Mouse (Mus musculus): ENCODE data around the gene Ushbp1. TPM values are rescaled to one million over a fixed set of nuclear protein-coding genes. Genes with fewer than 3 reads are reported as not detected.
"Not testable (repeated sequence)": the region's sequence is repeated elsewhere in the genome, so short reads cannot be mapped to it uniquely, and the experiment has no call there.

Gene Ushbp1
- 12.8 and 20.7 TPM in 2 replicates for polyA plus RNA-seq (2012; ENCODE audit: insufficient read depth, insufficient read length, missing spikeins)

DNA sequence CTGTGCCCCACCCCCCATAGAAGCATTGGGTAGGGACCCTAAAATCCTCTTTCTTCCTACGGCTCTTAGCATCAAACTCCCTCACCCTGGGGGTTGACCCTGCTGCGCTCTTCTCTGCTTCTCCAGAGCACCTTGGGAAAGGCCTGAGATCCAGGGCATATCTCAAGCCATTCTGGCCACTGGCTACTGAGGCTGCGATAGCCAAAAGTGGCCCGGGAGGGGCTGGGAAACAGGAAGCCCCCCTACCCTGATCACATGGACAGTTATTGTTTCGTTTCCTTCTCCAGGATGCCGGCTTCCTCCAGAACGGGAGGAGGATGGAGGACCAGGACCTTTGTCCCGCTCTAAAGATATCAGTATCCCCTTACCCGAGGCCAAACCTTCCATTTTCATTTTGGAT, at the start of gene Ushbp1:
Ushbp1 (minus strand) TSS at position 174 of the 400 bp plus-strand sequence.
- peak within 1 kb of the TSS; percentile 100 for H3K27ac ChIP-seq (replicated peaks; ENCODE audit: low read depth, low read length)

DNA sequence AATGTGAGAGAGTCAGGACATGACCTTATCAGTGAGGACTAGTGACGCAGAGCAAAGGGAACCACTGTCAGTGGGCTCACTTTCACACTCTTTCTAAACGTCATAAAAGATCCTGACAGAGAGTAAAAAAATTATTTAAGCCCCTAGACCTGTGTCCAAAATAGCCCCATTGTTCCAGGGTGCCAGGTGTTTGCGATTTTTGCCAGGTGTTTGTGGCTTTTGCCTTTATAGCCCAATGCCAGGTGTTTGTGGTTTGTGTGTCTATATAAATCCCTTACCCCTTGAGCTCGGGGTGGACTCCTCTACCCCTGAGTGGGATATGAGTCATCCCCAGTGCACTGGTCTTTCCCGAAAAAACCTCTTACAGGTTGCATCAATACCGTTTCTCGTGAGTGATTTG, 49.5 kb upstream of the Ushbp1 start:
- H3K27ac ChIP-seq (replicated peaks; ENCODE audit: low read depth, low read length), result no peak overlapping the region
- H3K4me1 ChIP-seq (ENCODE audit: control insufficient read depth, insufficient read depth, insufficient read length, low read length), result no peaks in the 10 kb centered on the region
- H3K4me3 ChIP-seq (ENCODE audit: insufficient read depth, low read depth, low read length), result no peak overlapping the region

More for the DNA sequence above, at the start of gene Ushbp1:
- Histone ChIP-seq H3K4me3 (ENCODE audit: insufficient read depth, low read depth, low read length) (peak within 1 kb of the TSS; percentile 72), H3K4me1 (ENCODE audit: control insufficient read depth, insufficient read depth, insufficient read length, low read length) (peaks cover 8% of the 10 kb centered on the region)

DNA sequence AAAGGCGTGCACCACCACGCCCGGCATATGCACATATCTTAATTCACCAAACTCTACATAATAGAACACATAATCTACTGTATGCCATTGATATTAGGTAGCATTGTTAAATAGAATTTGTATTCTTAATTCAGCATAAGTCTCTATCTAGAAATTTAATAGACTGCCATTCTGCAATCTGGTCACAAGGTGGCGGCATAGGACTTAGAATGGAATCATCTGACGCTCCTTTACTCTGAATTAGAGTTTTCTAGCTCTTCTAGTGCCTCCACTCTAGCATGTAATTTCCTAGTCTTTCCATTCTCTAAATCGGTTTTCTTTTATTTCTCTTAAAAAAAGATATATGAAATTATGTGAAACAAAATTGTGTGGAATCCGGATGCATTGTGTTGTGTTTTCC, 45.8 kb upstream of the Ushbp1 start:
- H3K4me1 ChIP-seq (ENCODE audit: control insufficient read depth, insufficient read depth, insufficient read length, low read length), result no peaks in the 10 kb centered on the region
- H3K27ac ChIP-seq (replicated peaks; ENCODE audit: low read depth, low read length), result no peak overlapping the region
- no peak overlapping the region for H3K4me3 ChIP-seq (ENCODE audit: insufficient read depth, low read depth, low read length)

DNA sequence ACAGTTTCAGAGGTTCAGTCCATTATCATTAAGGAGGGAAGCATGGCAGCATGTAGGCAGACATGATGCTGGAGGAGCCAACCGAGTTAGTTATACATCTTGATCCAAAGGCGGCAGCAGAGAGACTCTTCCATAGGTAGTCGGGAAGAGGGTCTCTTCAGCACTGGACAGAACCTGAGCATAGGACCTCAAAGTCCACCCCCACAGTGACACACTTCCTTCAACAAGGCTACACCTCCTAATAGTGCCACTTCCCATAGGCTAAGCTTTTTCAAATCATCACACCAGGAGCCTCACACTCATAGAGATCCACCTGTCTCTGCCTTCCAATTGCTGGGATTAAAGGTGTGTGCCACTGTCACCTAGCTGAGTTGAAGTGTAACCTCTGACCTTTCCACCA, 41.4 kb upstream of the Ushbp1 start:
- H3K27ac ChIP-seq (replicated peaks; ENCODE audit: low read depth, low read length), result no peak overlapping the region
- H3K4me3 ChIP-seq (ENCODE audit: insufficient read depth, low read depth, low read length), result no peak overlapping the region
- no peaks in the 10 kb centered on the region for H3K4me1 ChIP-seq (ENCODE audit: control insufficient read depth, insufficient read depth, insufficient read length, low read length)

DNA sequence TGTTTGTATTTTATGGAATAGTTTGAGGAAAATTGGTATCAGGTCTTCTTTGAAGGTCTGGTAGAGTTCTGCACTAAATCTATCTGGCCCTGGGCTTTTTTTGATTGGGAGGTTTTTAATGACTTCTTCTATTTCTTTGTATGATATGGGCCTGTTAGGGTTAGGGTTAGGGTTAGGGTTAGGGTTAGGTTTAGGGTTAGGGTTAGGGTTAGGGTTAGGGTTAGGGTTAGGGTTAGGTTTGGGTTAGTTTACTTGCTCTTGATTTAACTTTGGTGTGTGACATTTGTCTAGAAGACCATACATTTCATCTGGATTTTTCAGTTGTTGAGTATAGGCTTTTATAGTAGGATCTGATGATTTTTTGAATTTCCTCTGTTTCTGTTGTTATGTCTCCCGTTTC, 37.3 kb upstream of the Ushbp1 start:
- H3K4me1 ChIP-seq (ENCODE audit: control insufficient read depth, insufficient read depth, insufficient read length, low read length); H3K4me3 ChIP-seq (ENCODE audit: insufficient read depth, low read depth, low read length); H3K27ac ChIP-seq (replicated peaks; ENCODE audit: low read depth, low read length): not testable (repeated sequence)

DNA sequence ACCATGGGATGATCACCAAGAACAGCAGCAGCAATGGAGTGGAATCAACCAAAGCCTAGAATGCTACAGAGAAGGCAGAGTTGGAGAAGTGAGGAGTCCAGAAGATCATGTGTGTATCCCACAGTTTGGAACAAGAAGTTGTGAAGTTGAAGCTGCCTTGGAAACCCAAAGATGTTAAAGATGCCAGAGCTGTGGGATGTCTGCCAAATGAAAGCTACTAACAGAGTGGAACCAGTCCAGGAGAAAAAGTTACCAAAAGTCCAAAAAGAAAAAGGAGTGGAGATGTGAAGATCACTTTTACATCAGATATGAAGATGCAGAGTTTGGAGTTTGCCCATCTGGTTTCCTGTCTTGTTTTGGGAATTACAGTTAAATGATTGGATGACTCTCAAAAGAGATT, 26.5 kb upstream of the Ushbp1 start:
- Histone ChIP-seq H3K27ac (replicated peaks; ENCODE audit: low read depth, low read length) (no peak overlapping the region), H3K4me1 (ENCODE audit: control insufficient read depth, insufficient read depth, insufficient read length, low read length) (no peaks in the 10 kb centered on the region)

DNA sequence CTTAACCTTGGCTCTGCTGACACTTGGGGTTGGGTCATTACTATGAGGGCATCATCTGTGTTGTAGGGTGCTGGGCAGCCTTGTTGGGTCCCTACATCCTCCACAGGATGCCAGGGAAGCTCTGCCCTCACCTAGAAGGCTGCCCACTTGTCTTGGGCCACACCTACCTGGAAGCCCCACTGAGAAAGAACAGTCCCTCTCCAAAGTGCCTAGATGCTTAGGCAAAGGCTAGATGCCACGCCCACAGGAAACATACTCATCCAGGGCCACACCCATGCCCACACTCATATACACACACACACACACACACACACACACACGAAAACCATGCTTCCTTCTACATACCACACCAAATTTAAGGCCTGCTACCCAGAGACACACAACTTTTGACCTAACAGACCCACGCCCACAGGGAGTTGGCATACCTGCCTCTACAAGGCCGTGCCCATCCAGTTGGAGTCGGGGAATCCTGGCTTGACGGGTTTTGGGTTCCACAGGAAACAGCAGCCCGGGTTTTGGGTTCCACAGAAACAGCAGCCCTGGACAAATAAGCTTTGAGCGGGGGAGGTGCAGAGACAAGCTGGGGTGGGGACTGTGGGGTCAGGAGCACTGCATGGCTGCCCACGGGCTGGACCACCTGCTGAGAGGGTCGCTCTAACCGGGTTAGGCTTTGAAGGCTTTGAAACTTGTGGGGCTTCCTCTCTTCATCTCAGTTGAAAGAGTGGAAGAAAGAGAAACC, 16.1 kb upstream of the Ushbp1 start:
- no peaks in the 10 kb centered on the region for H3K4me1 ChIP-seq (ENCODE audit: control insufficient read depth, insufficient read depth, insufficient read length, low read length)
- H3K4me3 ChIP-seq (ENCODE audit: insufficient read depth, low read depth, low read length), result no peak overlapping the region
- H3K27ac ChIP-seq (replicated peaks; ENCODE audit: low read depth, low read length), result no peak overlapping the region

More for the DNA sequence above, 26.5 kb upstream of the Ushbp1 start:
- no peak overlapping the region for H3K4me3 ChIP-seq (ENCODE audit: insufficient read depth, low read depth, low read length)

DNA sequence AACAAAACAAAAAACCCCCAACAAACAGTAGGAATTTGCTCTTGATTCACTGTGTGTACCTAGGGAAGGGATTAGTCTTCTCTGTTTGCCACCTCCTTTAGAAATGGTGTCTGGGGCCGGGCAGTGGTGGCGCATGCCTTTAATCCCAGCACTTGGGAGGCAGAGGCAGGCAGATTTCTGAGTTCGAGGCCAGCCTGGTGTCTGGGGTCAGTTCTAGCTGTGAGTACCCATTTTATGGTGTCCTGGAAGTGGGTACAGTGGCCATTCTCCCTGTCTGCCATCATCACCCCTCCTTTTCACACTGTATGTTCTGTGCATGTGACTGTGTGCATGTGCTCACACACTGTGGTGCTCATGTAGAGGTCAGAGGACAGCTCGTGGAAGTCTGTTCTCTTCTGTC, 12.6 kb upstream of the Ushbp1 start:
- Histone ChIP-seq H3K4me1 (ENCODE audit: control insufficient read depth, insufficient read depth, insufficient read length, low read length) (no peaks in the 10 kb centered on the region; the same call in 1 of the 2 replicates), H3K4me3 (ENCODE audit: insufficient read depth, low read depth, low read length) (no peak overlapping the region), H3K27ac (replicated peaks; ENCODE audit: low read depth, low read length) (no peak overlapping the region)

DNA sequence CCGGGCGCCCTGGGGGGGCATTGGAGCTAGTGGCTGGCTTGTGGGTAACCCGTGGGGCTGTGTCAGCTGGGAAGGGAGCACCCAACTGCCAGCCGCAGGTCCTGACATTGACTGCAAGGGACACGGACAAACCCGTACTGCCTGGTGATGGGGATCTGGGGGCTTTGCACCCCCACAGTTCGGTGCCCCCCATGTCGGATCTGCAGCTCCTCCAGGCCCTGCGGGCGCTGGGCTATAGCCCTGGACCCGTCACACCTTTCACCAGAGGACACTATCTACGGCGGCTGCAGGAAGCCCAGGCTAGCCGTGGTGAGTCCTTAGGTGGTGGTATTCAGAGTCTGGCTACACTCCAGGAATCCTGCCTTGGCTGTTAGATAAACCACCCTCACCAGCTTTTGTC, 11.8 kb upstream of the Ushbp1 start:
- H3K4me3 ChIP-seq (ENCODE audit: insufficient read depth, low read depth, low read length), result no peak overlapping the region
- H3K4me1 ChIP-seq (ENCODE audit: control insufficient read depth, insufficient read depth, insufficient read length, low read length), result no peaks in the 10 kb centered on the region; the same call in 1 of the 2 replicates
- no peak overlapping the region for H3K27ac ChIP-seq (replicated peaks; ENCODE audit: low read depth, low read length)

DNA sequence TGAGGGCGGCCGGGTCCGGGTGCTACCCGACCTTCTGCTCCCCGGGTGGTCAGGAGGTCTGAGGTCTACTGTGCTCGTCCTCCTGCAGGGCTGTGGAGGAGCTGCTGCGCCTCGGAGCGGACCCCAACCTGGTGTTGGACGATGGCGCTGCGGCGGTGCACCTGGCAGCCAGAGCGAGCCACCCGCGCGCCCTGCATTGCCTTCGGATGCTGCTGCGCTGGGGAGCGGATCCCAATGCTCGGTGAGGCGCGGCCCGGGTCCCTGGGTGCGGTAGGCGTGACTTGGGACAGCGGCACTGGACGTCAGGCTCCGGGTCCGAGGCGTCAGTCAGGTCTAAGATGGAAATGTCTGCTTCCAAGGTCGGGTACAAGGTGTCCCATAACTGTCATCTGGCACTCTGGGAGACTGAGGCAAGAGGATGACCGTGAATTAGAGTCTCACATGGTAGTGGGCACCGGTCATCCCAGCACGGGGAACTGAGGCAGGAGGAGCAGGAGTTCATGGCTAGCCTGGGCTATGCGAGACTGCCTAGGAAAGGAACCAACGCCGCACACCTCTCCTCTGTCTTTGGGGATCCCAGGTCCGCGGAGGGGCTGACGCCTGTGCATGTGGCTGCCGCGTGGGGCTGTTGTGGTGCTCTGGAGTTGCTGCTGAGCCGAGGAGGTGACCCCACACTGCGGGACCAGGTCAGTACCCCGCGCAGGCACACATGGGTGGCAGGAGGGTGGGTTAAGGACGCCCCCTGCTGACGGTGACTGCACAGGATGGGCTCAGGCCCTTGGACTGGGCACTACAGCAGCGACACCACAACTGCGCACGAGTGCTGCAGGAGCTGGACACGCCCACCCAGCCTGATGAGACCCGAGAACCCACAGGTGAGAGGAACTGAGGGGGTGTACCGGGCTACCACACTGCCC, 10.8 kb upstream of the Ushbp1 start:
- H3K4me1 ChIP-seq (ENCODE audit: control insufficient read depth, insufficient read depth, insufficient read length, low read length), result no peaks in the 10 kb centered on the region; the same call in 1 of the 2 replicates

DNA sequence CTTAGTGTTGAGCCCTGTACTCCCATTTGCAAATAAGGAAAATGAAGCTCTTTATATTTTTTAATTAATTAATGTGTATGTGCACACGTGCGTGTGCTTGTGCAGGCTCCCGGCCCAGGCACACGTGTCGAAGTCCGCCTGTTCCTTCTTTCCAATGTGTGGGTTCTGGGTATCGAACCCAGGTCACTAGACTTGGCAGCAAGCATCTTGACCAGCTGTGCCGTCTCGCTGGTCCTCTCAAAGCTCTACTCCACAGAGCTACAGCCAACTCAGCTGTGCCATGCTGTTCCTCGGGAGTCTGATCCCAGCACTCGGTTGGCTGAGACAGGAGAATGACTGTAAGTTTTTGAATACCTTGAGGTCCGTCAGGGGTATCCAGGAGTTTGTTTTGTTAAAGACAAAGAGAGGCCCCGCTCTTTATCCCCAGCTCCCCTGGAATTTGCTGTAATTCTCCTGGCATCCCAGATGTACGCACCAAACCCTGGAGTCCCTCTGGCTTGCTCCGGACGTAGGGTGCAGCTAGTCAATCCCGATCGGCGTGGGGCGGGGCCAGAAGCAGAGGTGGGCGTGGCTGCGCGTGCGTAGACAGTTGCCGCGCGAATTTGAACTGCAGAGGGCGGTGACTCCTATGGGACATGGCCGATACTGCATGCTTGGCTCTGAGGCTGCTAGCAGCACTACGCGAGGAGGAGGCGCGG, 9.9 kb upstream of the Ushbp1 start, which contains the start of gene Ankle1:
Ankle1 (plus strand) TSS at position 610 of the 698 bp plus-strand sequence.
- peak within 1 kb of the TSS; percentile 40 for H3K4me3 ChIP-seq (ENCODE audit: insufficient read depth, low read depth, low read length)
- no peak within 1 kb of the TSS for H3K27ac ChIP-seq (replicated peaks; ENCODE audit: low read depth, low read length)
- H3K4me1 ChIP-seq (ENCODE audit: control insufficient read depth, insufficient read depth, insufficient read length, low read length), result no peaks in the 10 kb centered on the region; the same call in 1 of the 2 replicates

More for the DNA sequence above, 10.8 kb upstream of the Ushbp1 start:
- no peak overlapping the region for H3K27ac ChIP-seq (replicated peaks; ENCODE audit: low read depth, low read length)
- peak overlapping the region; percentile 39 for H3K4me3 ChIP-seq (ENCODE audit: insufficient read depth, low read depth, low read length)

DNA sequence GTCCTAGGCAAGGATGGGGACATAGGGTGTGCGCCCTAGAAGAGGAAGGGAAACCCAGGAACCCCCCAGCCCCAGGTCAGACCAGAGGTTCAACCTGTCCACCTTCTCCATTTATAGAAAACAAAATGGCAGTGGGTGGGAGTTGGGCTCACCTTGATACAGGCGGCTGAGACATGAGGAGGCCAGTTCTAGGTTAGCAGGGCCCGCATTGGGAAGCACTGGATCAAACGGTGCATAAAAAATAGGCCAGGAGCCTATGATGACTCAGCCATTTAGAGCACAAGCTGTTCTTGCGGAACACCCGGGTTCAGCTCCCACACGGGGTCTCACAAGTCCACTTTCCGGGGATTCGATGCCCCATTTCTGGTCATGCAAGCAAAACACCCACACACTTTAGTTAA, 9.3 kb upstream of the Ushbp1 start:
- Histone ChIP-seq H3K4me3 (ENCODE audit: insufficient read depth, low read depth, low read length) (no peak overlapping the region), H3K27ac (replicated peaks; ENCODE audit: low read depth, low read length) (no peak overlapping the region), H3K4me1 (ENCODE audit: control insufficient read depth, insufficient read depth, insufficient read length, low read length) (no peaks in the 10 kb centered on the region; the same call in 1 of the 2 replicates)

DNA sequence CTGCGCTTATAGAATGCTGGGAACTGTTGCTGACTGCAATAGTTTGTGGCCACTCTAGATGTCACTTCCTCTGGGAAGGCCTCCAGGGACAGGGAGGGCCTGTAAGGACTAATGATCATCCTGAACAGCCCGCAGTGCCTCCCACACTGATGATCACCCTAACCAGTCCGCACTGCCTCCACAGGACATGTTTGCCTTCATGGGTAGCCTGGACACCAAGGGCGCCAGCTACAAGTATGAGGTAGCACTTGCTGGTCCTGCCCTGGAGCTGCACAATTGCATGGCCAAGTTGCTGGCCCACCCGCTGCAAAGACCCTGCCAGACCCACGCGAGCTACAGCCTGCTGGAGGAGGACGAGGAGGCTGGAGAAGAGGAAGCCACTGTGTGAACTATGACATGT, 8.4 kb upstream of the Ushbp1 start:
- Histone ChIP-seq H3K4me1 (ENCODE audit: control insufficient read depth, insufficient read depth, insufficient read length, low read length) (no peaks in the 10 kb centered on the region; the same call in 1 of the 2 replicates), H3K4me3 (ENCODE audit: insufficient read depth, low read depth, low read length) (no peak overlapping the region), H3K27ac (replicated peaks; ENCODE audit: low read depth, low read length) (no peak overlapping the region)

DNA sequence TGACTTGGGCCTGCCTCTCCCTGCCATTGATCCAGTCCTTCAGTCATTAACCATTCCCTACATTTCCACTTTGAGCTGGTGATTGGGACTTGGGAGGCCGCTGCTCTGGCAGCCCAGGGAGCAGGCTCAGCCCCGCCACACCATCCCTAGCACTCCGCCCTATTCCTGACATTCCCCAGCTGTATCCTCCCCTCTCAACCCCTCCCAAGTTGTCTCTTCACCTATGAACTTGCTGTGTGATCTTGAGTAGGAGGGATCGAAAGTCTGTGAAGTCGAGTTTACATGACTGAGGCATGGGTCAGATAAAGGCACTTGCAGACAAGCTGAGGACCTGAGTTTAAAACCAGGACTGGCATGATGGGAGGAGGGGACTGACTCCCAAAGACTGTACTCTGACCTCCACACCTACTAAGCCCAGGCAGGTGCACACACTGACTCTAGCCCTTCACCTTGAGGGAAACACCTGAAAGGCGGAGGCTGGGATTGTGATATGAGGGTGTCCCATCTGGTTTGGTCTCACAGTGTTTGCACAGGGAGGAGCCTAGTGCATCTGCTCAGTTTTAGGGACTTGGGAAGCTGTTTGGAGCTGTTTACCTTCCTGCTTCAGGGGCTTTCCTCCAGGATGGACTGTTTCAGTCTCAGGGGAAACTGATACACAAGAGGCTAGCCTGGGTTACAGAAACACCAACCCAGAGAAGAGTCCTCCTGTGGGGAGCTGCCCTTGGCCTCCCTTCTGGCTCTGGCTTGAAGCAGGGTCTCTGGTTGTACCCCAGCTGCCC, 7.7 kb upstream of the Ushbp1 start:
- no peak overlapping the region for H3K4me3 ChIP-seq (ENCODE audit: insufficient read depth, low read depth, low read length)

More for the DNA sequence above, 7.7 kb upstream of the Ushbp1 start:
- no peak overlapping the region for H3K27ac ChIP-seq (replicated peaks; ENCODE audit: low read depth, low read length)
- no peaks in the 10 kb centered on the region; the same call in 1 of the 2 replicates for H3K4me1 ChIP-seq (ENCODE audit: control insufficient read depth, insufficient read depth, insufficient read length, low read length)
